Mouse (Mus musculus): Measurements from ENCODE around the gene 4921524J17Rik.

4921524J17Rik gene

DNA sequence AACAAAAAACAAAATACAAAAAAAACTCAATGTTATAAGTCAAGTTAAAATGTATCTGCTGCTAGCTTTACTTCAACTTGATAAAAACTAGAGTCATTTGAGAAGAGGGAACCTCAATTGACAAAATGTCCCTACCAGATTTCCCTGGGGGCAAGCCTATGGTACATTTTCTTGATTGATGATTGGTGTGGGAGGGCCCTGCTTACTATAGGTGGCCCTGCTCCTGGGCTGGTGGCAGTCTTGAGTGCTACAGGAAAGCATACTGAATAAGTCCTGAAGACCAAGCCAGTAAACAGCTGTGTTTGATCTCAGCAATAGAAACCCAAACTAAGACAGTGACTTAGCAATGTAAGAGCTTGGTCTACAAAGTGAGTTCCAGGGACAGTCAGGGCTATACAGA is 11.5 kb upstream of the 4921524J17Rik start:
- CTCF ChIA-PET = interaction anchor here (0.7 kb wide), 1 partner anchor 9 kb away, joined by 18 read pairs; no protein-coding TSS in a partner anchor

DNA sequence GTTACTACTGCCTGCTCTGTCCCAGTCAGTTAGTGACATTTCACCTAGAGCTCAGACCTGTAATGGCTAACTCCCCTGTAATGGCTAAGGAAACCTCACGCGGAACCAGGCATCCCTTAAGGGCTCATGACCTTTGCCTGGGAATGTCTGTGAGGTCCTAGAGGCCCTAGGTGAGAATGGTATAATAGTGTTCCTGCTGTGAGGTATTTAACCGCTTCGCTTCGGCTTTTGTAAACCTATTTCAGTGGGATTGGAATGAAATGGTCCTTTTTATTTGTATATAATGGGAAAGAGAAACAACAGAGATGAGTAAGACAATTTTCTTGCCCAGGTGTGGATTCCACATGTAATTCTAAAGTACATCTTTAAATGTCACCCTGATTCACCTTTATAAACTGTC is 8.9 kb upstream of the 4921524J17Rik start:
- CTCF ChIA-PET = no interaction called here

DNA sequence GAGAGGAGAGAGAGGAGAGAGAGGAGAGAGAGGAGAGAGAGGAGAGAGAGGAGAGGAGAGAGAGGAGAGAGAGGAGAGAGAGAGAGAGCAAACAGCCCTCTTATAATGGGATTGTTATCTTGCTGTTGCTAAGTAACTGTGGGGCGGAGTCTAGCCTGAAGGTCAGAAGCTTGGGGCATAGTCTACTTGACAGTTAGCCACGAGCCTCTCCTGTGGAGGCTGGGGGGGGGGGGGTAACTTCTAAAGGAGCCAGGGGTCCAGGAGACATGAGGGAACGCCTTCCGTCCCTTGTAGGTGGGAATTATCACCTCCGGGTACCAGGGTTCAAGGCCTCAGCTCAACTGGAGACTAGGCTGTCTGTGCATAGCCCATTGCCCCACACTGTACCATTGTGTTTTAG is 3.1 kb upstream of the 4921524J17Rik start:
- CTCF ChIA-PET = no interaction called here

DNA sequence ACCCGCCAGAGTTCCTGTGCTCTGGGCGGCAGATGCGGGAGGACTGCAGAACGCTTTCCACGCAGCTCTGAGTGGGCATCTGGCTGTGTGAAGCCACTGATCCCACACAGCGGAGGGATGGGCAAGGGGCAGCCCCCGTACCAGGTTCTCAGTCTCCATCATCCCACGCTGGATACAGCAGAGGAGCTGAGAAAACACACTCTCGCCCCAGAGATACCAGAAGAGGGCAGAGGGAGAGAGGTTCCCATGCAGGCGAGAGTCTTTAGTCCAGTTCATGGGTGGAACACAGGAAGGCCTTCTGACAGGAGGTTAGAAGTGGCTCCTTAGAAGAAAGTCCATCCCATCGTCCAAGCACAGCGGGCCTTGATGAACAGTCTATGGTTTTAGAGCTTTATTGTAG is 2.2 kb upstream of the 4921524J17Rik start:
- CTCF ChIA-PET = no interaction called here

DNA sequence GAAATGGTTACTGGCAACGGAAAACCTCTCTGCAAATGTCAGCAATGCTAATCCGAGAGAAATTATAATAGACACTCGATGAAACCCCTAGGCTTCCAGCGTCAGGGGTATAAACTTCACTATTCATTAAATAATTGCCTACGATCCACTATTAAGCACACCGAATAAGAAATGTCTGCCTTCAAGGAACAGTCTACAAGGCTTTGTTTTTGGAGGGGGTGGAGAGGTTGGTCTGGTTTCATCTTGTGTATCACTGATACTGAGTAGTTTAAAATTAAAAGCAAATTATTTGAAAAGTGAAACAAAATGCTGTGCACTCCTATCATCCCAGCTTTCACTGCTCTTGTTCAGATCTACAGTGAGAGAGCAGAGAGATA is 372 bp upstream of the 4921524J17Rik start:
- CTCF ChIA-PET = interaction anchor here (0.6 kb wide), 1 partner anchor 25 kb away, joined by 7 read pairs; no protein-coding TSS in a partner anchor

DNA sequence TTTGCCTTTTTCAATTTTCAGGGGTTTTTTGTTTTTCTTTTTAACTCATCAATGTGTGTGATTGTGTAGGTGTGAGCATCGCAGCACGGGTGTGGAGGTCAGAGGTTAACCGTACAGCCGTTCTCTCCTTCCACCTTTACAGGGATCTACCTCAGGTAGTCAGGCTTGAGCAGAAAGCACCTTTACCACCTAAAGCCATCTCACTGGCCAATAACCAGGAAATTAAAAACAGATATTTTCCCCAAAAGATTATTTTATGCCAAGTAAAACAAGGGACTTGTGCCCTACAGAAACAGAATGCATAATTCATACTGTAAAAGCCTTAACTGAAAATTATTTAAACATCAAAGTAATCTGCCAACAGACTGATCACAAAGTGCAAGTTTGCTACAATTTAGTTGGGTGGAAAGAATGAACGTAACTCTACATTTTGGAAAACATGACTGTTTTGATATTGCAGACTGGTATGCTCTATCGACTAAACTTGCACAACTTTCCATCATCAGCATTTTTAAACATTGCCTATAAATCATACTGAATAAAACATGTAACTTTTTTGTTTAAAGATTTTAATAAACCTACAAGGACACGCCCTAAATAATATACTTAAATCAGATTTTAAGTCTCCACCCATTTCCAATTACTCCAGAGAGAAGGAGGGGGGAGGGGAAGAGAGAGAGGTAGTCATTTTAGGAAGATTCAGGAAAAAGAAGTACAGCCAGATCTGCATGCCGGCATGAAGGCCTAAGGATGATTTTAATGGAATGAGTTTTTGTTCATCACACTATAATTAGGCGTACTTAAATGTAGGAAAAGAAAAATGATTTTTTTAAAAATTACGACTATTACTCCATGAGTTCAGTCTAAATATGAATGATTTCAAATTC is 1.1 kb downstream of the 4921524J17Rik start:
- CTCF ChIA-PET = no interaction called here

DNA sequence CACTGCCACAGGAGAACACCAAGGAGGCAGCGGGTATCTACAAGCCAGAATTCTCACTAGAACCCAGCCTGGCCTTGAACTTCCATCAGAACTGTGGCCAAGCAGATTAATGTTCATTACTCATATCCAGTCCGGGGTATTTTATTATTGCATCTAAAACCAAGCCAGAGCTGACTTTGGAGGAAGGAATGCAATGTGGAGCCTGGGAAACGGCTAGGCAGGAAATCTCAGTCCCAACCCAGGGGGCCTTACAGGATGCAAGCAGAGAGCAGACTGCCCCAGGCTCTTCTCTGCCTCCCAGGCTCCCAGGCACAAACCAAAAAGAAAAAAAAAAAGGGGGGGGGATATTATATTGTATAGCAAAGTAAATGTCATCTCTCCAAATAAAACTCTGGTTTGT is 1.8 kb downstream of the 4921524J17Rik start:
- CTCF ChIA-PET = no interaction called here

DNA sequence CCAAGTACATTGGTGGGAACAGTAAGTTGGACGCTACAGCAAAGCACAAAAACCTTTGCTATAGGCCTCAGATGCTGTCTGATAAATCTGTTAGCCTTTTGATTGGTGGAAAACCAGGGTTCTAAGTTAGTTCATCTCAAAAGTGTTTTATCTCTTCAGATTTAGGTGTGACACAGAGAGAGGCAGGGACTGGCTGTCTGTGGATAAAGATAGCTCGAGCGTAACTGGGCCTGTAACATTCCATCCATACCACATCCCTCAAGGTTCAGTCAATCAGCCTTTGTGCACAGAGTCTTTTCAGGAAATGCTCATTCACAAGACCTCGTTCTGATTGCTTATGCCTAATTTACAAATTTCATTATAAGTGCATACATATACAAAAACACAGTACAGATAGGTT is 3.4 kb downstream of the 4921524J17Rik start:
- CTCF ChIA-PET = no interaction called here

DNA sequence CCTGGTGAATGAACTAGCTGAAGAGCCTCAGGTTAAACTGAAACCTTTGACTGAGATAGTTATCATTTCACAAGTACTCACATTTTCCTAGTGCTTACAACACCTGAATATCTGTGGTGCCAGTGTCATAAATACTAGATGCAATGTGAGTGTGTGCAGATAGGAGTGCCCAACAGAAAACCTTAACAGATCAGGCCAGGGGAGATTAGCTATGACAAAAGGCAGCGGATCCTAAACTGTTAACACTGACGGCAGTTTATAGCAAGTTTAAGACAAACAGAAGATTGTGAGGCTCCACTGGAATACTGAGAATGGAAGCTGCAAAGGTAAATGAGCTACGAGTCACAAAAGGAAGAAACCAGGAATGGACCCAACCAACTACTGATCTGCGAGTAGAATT is 5.6 kb downstream of the 4921524J17Rik start:
- CTCF ChIA-PET = interaction anchor here (0.6 kb wide), 1 partner anchor 470 kb away, joined by 3 read pairs; no protein-coding TSS in a partner anchor

DNA sequence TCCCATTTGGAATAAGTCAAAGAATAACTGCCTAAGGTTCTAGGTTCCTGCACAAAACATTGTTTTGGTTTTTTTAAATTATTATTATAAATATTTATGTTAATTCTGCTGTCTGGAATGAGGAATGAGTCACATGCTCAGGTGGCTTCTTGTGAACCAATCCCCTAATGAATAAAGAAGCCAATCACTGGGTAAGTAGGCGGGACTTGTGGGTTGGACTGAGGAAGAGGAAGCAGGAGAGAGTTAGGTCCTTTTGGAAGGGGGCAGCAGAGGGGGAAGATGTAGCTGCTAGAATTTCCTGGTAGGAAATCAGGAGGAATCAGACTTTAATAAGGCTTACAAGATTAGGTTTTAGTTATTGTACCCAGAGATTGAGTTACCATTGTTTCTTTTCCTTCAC is 11.3 kb downstream of the 4921524J17Rik start:
- CTCF ChIA-PET = no interaction called here

DNA sequence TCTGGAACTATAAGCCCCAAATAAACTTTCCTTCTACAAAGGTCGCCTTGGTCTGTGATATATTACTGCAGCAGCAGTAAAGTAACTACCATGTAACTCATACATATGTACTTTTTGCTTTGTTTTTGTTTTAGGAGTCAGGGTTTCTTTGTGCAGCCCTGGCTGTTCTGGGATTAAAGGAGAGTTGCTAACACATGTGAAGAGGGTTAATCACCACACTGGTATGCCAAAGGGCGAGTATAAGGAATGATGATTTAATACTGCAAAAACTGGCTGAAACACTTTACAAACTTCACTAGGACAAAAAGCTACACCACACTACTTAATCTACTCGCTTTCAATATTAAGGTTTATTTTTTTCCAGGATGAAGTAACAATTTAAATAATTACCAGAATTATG is 24.1 kb downstream of the 4921524J17Rik start:
- CTCF ChIA-PET = interaction anchor here (0.6 to 0.7 kb wide), 2 partner anchors 24 to 53 kb away, joined by 7 to 14 read pairs; no protein-coding TSS in a partner anchor

DNA sequence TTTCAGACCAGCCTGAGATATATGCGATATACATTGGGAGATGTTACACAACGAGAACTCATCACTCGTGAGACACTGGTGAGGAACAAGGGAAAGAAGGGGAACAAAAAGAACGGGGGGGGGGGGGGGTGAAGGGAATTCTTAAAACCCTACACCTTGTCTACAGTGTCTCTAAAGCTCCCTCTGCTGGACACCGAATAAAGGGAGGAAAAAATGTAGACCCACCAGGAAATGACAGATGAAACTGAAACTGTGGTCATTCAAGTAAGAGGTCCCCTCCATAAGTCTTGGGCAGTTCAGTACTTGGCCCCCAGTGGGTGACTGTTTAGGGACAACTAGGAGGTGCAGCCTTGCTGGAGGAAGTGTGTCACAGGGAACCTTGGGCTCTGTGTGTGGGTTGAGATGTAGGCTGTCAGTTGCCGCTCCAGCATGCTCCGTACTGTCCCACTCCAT is 24.6 kb downstream of the 4921524J17Rik start:
- CTCF ChIA-PET = interaction anchor here (0.6 to 0.7 kb wide), 3 partner anchors 25 to 1395 kb away, joined by 7 to 14 read pairs (median 7); no protein-coding TSS in a partner anchor

DNA sequence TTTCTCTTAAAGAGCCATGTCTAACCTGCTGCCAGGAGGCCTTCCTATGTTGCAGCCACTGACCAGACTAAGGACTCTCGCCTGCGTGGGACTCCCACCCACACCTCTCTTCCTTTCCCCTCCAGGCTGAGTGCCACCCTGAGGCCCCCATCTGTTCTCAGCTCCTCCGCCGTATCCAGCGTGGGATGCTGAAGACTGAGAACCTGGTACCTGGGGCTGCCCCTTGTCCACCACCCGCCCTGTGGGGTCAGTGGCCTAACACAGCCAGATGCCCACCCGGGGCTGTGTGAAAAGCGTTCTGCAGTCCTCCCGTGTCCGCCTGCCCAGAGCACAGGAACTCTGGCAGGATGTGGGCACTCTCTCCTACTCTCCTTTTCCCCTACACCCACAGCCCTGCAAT is 26.7 kb downstream of the 4921524J17Rik start:
- CTCF ChIA-PET = no interaction called here

DNA sequence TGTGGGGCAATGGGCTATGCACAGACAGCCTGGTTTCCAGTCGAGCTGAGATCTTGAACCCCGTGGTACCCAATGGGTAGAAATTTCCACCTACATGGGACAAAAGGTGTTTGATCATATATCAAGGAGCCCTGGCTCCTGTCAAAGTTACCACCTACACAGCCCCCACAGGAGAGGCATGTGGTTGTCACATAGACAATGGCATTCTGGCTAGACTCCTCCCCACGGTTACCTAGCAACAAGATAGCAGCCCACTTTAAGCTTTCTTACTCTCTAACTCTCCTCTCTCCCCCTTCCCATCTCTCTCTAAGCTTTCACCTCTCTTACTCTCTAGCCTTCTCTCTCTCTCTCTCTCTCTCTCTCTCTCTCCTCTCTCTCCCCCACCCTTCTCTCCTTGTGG is 27.2 kb downstream of the 4921524J17Rik start:
- CTCF ChIA-PET = no interaction called here

DNA sequence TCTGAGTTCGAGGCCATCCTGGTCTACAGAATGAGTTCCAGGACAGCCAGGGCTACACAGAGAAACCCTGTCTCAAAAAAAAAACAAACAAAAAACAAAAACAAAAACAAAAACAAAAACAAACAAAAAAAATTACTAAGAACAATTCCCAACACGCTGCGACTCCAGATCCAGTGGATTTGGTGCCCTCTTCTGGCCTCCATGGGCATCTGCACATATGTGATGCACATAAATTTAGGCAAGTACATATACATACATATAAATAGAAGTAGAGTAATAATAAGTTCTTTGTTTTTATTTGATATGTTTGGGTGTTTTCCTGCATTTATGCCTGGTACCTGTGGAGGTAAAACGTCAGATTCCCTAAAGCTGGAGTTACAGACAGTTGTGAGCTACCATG is 34.1 kb downstream of the 4921524J17Rik start:
- CTCF ChIA-PET = interaction anchor here (0.6 kb wide), 1 partner anchor 87 kb away, joined by 3 read pairs; no protein-coding TSS in a partner anchor

DNA sequence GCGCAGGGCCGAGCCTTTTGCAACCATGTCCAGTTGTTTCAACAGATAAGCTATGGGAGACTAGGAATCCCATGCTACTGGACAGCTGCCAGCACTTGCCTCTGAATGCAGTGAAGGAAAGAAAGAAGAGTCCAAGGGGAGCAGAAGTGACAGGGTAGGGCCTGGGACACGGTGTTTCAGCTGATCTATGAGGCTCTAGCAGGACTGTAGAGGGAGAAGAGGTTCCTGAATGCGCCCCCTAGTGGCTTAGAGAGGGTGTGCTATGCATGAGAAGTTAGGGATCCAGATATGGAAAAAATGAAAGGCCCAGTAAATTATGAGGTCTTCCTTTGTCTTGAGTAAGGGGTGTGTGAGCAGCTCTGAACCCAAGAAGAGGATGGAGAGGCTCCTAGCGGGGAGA is 35.1 kb downstream of the 4921524J17Rik start:
- CTCF ChIA-PET = interaction anchor here (0.5 kb wide), 1 partner anchor 320 kb away, joined by 3 read pairs; no protein-coding TSS in a partner anchor

DNA sequence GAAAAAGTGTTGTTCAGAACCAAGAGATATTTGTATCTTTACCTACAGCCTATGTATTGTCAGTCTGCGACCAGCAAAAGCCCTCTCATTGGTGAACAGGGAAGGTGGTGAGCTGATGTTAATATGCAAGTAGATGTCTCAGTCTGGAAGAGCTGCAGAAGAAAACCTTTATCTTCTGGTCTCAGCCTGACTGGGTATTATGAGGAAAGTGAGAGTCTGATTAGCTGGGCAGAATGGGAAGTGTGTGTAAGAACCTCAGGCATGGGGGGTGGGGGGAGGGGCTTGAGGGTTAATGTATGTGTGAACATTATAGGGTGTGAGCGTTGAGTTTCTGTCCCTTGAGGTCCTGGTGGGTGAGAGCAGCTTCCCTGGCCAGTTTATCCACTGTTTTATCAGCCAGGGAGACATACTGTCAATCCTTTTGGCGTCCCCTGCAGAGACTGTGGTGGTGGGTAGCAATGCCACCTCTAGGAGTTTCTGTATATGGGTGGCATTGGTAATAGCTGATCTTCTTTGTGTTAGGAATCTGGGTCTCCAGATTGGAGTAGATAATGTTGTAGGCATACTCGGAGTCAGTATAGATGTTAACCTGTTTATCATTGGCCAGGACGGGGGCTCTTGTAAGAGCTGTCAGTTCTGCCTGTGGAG is 36.1 kb downstream of the 4921524J17Rik start:
- CTCF ChIA-PET = no interaction called here

DNA sequence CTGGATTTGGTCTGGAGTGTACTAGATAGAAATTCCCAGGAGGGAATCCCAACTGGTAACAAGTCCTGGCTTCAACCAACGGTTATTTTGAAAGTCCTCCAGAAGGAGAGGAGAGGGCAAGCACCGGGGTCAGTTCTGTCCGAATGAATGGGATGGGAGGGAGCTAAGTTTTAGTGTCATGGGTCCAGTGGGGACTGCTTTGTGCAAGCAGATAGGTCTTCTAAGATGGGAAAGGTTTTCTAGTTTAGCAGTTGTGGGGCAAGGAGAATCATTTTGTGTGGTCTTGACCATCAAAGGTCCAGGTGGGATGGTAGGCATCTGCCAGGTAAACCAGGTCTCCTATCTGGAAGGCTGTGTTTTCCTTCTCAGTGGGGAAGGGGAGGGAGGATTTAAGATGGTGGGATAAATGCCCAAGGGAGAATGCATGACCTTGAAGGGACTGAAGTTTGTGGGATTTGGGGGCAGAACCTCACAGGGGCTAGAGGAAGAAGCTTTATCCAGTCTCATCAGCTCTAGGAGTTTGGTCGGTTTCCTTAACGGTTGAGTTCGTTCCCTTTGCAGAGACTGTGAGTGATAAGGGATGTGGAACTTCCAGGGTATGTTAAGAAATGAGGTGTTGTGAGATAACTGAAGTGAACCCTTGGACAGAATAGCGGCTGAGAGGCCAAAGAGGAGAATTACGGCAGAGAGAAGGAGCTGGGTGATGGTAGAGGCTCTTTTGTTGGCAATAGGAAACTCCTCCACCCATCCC is 36.8 kb downstream of the 4921524J17Rik start:
- CTCF ChIA-PET = no interaction called here

DNA sequence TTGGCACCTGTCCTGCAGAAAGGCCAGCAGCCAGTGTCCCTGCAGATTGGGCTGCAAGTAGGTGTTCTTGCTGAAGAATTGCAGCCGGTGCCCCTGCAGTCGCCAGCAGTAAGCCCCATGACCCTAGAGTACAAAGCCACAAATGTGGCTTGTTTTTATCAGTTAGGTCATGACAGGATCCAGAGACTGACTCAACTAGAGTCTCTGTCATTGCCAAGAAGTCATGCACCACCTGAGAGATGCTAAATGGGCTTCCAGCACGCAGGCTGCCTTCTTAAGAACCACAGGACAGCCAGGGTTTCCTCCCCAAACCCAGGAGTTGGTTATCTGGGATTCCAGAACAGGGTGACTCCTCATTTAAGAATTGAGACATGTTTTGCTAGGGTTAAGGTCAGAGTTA is 37.6 kb downstream of the 4921524J17Rik start:
- CTCF ChIA-PET = no interaction called here

DNA sequence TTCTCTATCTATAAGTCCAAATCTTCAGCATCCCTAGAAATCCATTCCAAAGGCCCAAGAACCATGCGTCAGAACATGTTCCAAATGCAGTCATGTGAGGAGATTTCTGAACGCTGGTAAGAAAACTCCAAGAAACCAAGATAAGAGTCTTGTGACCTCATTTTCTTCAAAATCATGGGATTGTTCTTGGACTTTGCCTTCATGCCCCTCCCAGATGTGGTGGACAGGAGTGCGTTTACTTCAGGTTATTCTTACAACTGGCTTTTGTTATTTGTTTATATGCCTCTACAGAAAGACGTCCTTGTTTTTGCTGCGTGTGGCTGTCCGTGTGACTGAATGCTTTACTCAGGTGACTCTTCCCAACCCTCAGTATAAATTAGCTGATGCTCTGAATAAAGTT is 39.4 kb downstream of the 4921524J17Rik start:
- CTCF ChIA-PET = interaction anchor here (0.5 kb wide), 1 partner anchor 1228 kb away, joined by 5 read pairs; no protein-coding TSS in a partner anchor

DNA sequence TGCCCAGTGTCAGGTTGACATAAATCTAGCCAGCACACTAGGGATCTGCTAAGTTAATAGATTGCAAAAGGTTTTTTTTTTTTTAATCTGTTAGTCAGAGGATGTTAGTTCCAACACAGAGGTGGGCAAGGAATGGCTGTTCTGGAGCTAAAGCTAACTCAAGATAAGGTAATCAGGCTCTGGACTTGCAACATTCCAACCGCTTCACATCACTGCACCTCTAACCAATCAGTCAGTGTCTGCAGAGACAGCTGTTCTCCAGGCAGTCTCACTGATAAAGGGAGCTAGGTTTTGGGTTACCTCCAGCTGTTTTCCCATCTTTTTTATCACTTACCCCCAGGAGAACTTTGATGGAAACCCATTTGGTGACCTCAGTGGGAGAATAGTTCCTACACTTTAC is 41.2 kb downstream of the 4921524J17Rik start:
- CTCF ChIA-PET = no interaction called here

DNA sequence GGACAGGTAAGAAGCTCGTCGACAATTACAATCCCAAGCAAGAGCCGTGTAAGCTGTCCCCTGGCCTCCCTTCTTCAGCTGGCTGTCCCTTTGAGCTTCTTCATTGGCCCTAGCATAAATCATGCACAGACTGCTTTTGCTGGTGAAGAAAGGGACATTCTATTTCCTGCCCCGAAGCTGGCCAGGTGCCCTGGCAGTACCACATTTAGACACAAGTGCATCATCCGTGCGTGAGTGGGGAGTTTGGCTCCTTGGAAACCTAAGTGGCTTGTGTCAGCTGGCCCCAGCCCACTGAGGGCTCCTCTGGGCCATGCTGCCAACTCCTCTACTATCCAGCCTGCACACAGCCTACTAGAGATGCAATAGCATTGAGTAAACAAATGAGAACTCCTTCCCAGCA is 46.4 kb downstream of the 4921524J17Rik start, which contains the start of gene Mylk3:
Mylk3 (minus strand) TSS at position 141 of the 400 bp plus-strand sequence.
- CTCF ChIA-PET = no interaction called here
